Mouse (Mus musculus): ENCODE results near the gene Card10. TPM values are rescaled to one million over a fixed set of nuclear protein-coding genes. Genes with fewer than 3 reads are reported as not detected.
A peak's percentile ranks its signal among the peaks of the same experiment; 100 is the strongest.

The Card10 gene
- polyA plus RNA-seq, 1 experiment from 2014 or later = 6.1 TPM

GRCm38 (mm10) chr15:78801571-78801970 is 1.3 kb downstream of the Card10 start:
- ATAC-seq (ENCODE audit: insufficient number of reproducible peaks, low FRiP score) = no peak
- peaks cover 33% of the 10 kb centered on the region for H3K4me1 ChIP-seq (replicated peaks)
- peak overlapping the region; percentile 55 for H3K4me3 ChIP-seq
- H3K4me2 ChIP-seq = peak overlapping the region; percentile 81
- peak overlapping the region; percentile 67 for H3K9ac ChIP-seq
- no peaks in the 10 kb centered on the region for H3K36me3 ChIP-seq
- H3K9me3 ChIP-seq (replicated peaks) = no peaks in the 10 kb centered on the region
- WGBS = 77% methylated on average over 9 of the region's 9 CpGs
- H3K27me3 ChIP-seq (replicated peaks) = peaks cover 41% of the 10 kb centered on the region
- H3K27ac ChIP-seq (ENCODE audit: poor library complexity, severe bottlenecking) = no peak overlapping the region

GRCm38 (mm10) chr15:78799029-78799428 is 3.8 kb downstream of the Card10 start:
- peaks cover 30% of the 10 kb centered on the region for H3K27me3 ChIP-seq (replicated peaks)
- WGBS = 63% methylated on average over 21 of the region's 21 CpGs
- no peaks in the 10 kb centered on the region for H3K9me3 ChIP-seq (replicated peaks)
- ATAC-seq (ENCODE audit: insufficient number of reproducible peaks, low FRiP score) = no peak
- no peak overlapping the region for H3K4me2 ChIP-seq
- H3K36me3 ChIP-seq = no peaks in the 10 kb centered on the region
- no peak overlapping the region for H3K27ac ChIP-seq (ENCODE audit: poor library complexity, severe bottlenecking)
- peaks cover 38% of the 10 kb centered on the region for H3K4me1 ChIP-seq (replicated peaks)
- H3K9ac ChIP-seq = no peak overlapping the region
- no peak overlapping the region for H3K4me3 ChIP-seq

GRCm38 (mm10) chr15:78797060-78797329 is 5.8 kb downstream of the Card10 start:
- ATAC-seq (ENCODE audit: insufficient number of reproducible peaks, low FRiP score) = no peak
- peaks cover 3% of the 10 kb centered on the region; the same call in 1 of the 2 replicates for H3K36me3 ChIP-seq
- H3K27ac ChIP-seq (ENCODE audit: poor library complexity, severe bottlenecking) = no peak overlapping the region

GRCm38 (mm10) chr15:78796196-78797059 is 6.4 kb downstream of the Card10 start:
- H3K4me3 ChIP-seq = no peak overlapping the region
- peaks cover 5% of the 10 kb centered on the region; the same call in 1 of the 2 replicates for H3K36me3 ChIP-seq
- H3K9ac ChIP-seq = 0 out of 2 replicates have a peak overlapping the region, but pooled peaks have one; percentile 44
- peaks cover 27% of the 10 kb centered on the region for H3K27me3 ChIP-seq (replicated peaks)
- no peak overlapping the region for H3K27ac ChIP-seq (ENCODE audit: poor library complexity, severe bottlenecking)
- H3K4me2 ChIP-seq = no peak overlapping the region
- ATAC-seq (ENCODE audit: insufficient number of reproducible peaks, low FRiP score) = peak; percentile 13; the same call in 1 of the 2 replicates
- H3K9me3 ChIP-seq (replicated peaks) = no peaks in the 10 kb centered on the region
- 43% methylated on average over 25 of the region's 25 CpGs for WGBS
- peaks cover 20% of the 10 kb centered on the region for H3K4me1 ChIP-seq (replicated peaks)

More at GRCm38 (mm10) chr15:78797060-78797329, 5.8 kb downstream of the Card10 start:
- 86% methylated on average over 8 of the region's 8 CpGs for whole genome bisulfite sequencing
- Histone ChIP-seq H3K4me1 (replicated peaks) (peaks cover 26% of the 10 kb centered on the region), H3K4me3 (no peak overlapping the region), H3K9ac (no peak overlapping the region), H3K27me3 (replicated peaks) (peaks cover 33% of the 10 kb centered on the region), H3K4me2 (no peak overlapping the region), H3K9me3 (replicated peaks) (no peaks in the 10 kb centered on the region)

- Histone ChIP-seq H3K36me3 (peaks cover 5% of the 10 kb centered on the region; the same call in 1 of the 2 replicates), H3K4me2 (no peak overlapping the region), H3K27ac (ENCODE audit: poor library complexity, severe bottlenecking) (peak overlapping the region; percentile 18; the same call in 1 of the 2 replicates), H3K9me3 (replicated peaks) (no peaks in the 10 kb centered on the region), H3K27me3 (replicated peaks) (0 out of 2 replicates have a peak, but pooled peaks cover 6% of the 10 kb centered on the region), H3K9ac (no peak overlapping the region; the same call in 1 of the 2 replicates), H3K4me3 (no peak overlapping the region), H3K4me1 (replicated peaks) (peaks cover 43% of the 10 kb centered on the region)
- 84% methylated on average over 12 of the region's 12 CpGs for WGBS
- no peak for ATAC-seq (ENCODE audit: insufficient number of reproducible peaks, low FRiP score)
These were observed 11.9 kb downstream of the Card10 start for GRCm38 (mm10) chr15:78790990-78791389.

GRCm38 (mm10) chr15:78790451-78790850 is 12.4 kb downstream of the Card10 start:
- H3K4me2 ChIP-seq = no peak overlapping the region
- H3K9ac ChIP-seq = no peak overlapping the region; the same call in 1 of the 2 replicates
- 38% methylated on average over 4 of the region's 4 CpGs for WGBS
- no peaks in the 10 kb centered on the region for H3K9me3 ChIP-seq (replicated peaks)
- ATAC-seq (ENCODE audit: insufficient number of reproducible peaks, low FRiP score) = 0 out of 2 replicates have a peak, but pooled peaks have one; percentile 13
- H3K27ac ChIP-seq (ENCODE audit: poor library complexity, severe bottlenecking) = peak overlapping the region; percentile 18; the same call in 1 of the 2 replicates
- H3K4me1 ChIP-seq (replicated peaks) = peaks cover 42% of the 10 kb centered on the region
- H3K4me3 ChIP-seq = no peak overlapping the region
- peaks cover 5% of the 10 kb centered on the region; the same call in 1 of the 2 replicates for H3K36me3 ChIP-seq
- 0 out of 2 replicates have a peak, but pooled peaks cover 5% of the 10 kb centered on the region for H3K27me3 ChIP-seq (replicated peaks)

- Histone ChIP-seq H3K36me3 (peaks cover 5% of the 10 kb centered on the region; the same call in 1 of the 2 replicates), H3K4me2 (no peak overlapping the region), H3K9ac (no peak overlapping the region), H3K4me3 (no peak overlapping the region), H3K9me3 (replicated peaks) (no peaks in the 10 kb centered on the region), H3K27ac (ENCODE audit: poor library complexity, severe bottlenecking) (0 out of 2 replicates have a peak overlapping the region, but pooled peaks have one; percentile 18), H3K4me1 (replicated peaks) (peaks cover 39% of the 10 kb centered on the region), H3K27me3 (replicated peaks) (0 out of 2 replicates have a peak, but pooled peaks cover 3% of the 10 kb centered on the region)
- ATAC-seq (ENCODE audit: insufficient number of reproducible peaks, low FRiP score) = no peak
- 83% methylated on average over 13 of the region's 13 CpGs for WGBS
These were observed 13.0 kb downstream of the Card10 start for GRCm38 (mm10) chr15:78789721-78790323.

- ATAC-seq (ENCODE audit: insufficient number of reproducible peaks, low FRiP score) = peak; percentile 43; the same call in 1 of the 2 replicates
These were observed 14.8 kb downstream of the Card10 start for GRCm38 (mm10) chr15:78788042-78788441.

GRCm38 (mm10) chr15:78787287-78787856 is 15.5 kb downstream of the Card10 start:
- no peak for ATAC-seq (ENCODE audit: insufficient number of reproducible peaks, low FRiP score)
- Histone ChIP-seq H3K36me3 (peaks cover 5% of the 10 kb centered on the region; the same call in 1 of the 2 replicates), H3K27ac (ENCODE audit: poor library complexity, severe bottlenecking) (peak overlapping the region; percentile 70), H3K4me2 (no peak overlapping the region), H3K9me3 (replicated peaks) (no peaks in the 10 kb centered on the region), H3K9ac (no peak overlapping the region), H3K27me3 (replicated peaks) (no peaks in the 10 kb centered on the region), H3K4me3 (no peak overlapping the region), H3K4me1 (replicated peaks) (peaks cover 39% of the 10 kb centered on the region)
- WGBS = 63% methylated on average over 9 of the region's 9 CpGs

More at GRCm38 (mm10) chr15:78788042-78788441, 14.8 kb downstream of the Card10 start:
- Histone ChIP-seq H3K4me2 (no peak overlapping the region), H3K4me1 (replicated peaks) (peaks cover 39% of the 10 kb centered on the region), H3K4me3 (no peak overlapping the region), H3K27ac (ENCODE audit: poor library complexity, severe bottlenecking) (peak overlapping the region; percentile 70), H3K9ac (no peak overlapping the region), H3K9me3 (replicated peaks) (no peaks in the 10 kb centered on the region), H3K36me3 (peaks cover 5% of the 10 kb centered on the region; the same call in 1 of the 2 replicates), H3K27me3 (replicated peaks) (no peaks in the 10 kb centered on the region)
- 59% methylated on average over 3 of the region's 3 CpGs for WGBS

GRCm38 (mm10) chr15:78786411-78786818 is 16.4 kb downstream of the Card10 start:
- 66% methylated on average over 9 of the region's 9 CpGs for WGBS
- ATAC-seq (ENCODE audit: insufficient number of reproducible peaks, low FRiP score) = no peak
- Histone ChIP-seq H3K9me3 (replicated peaks) (no peaks in the 10 kb centered on the region), H3K4me1 (replicated peaks) (peaks cover 39% of the 10 kb centered on the region), H3K9ac (no peak overlapping the region), H3K36me3 (no peaks in the 10 kb centered on the region), H3K27ac (ENCODE audit: poor library complexity, severe bottlenecking) (peak overlapping the region; percentile 70), H3K4me3 (no peak overlapping the region), H3K4me2 (no peak overlapping the region), H3K27me3 (replicated peaks) (no peaks in the 10 kb centered on the region)
